Mouse (Mus musculus): ENCODE measurements around the gene Kdm5c.
"Not testable (repeated sequence)": the region's sequence is repeated elsewhere in the genome, so short reads cannot be mapped to it uniquely, and the experiment has no call there.

Gene Kdm5c

DNA sequence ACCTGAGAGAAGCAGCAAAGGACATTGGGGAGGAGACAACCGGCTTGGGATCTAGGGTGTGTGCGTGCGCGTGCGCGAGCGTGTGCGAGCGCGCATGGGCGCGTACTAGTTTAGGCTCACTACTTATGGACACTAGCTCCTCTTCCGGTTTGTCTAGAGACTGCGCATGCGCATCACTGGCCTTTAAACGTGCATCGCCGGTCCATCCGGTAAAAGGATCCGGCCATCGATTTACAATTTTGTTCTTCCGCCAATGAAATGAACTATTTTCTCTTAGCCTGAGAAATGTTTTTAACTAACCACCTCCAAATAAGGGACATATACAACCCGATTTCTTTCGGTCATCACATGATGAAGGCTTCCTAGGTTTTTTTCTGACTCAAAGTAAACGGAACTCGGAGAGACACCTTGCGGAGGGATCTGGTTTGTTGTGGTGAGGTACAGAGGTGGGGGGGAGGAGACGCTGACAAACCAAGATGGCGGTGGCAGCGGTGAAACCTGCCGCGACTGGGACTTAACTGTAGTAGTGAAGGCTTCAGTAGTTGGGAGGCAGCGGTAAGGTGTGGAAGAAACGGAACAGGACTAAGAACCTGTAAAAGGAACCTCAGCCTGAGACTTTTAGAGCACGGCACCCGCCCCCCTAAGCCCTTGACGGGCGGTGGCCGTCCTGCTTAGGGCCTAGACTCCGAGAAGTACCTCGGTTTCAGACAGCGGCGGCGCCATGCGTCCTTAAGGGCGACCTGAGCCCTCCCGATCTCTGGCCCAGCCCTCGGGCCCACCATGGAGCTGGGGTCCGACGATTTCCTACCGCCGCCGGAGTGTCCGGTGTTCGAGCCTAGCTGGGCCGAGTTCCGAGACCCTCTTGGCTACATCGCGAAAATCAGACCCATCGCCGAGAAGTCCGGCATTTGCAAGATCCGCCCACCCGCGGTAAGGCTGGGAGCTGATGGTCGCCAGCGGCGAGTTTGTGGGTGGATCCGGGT lies at the start of gene Kdm5c:
Kdm5c (plus strand) TSS at position 240 of the 983 bp plus-strand sequence.
- peak; percentile 92 to 99 for DNase-seq (ENCODE audit: low spot score in 2 of 2)

DNA sequence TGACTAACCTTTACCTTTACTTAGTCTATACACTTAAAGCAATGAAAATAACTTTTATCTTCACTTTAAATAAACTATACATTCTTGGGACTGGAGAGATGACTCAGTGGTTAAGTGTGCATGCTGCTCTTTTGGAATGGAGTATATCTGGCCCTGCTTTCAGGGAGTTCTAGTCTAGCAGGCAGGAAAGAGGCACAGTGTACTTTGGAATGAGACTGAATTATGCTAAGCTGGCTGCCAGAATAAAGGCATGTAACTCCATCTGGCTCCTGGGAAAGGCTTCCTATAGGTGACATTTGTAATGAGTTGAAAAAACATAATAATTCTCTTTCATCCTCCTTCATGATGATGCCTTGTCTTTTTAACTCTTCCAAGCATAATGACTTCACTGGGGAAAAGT lies 45.7 kb upstream of the Kdm5c start:
- no peak for DNase-seq (ENCODE audit: low spot score in 2 of 2)

DNA sequence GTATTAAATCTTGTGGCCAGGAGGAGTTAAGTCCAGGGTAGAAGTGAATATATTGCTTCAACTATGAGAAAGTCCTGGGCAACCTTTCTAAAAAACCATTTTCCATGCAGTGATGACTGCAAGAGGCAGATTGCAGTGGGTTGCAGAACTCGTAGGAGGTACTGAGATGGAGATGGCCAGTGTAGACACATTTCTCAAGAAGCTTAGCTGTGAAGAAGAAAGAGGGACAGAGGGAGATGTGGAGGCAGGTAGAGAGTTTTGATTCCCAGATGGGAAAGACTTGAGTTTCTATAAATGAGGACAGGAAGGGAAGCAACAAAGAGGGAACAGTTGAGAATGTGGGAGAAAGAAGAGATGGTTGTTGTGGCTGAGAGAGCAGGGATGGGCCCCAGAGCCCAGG lies 41.6 kb upstream of the Kdm5c start:
- DNase-seq (ENCODE audit: low spot score in 2 of 2), result no peak

DNA sequence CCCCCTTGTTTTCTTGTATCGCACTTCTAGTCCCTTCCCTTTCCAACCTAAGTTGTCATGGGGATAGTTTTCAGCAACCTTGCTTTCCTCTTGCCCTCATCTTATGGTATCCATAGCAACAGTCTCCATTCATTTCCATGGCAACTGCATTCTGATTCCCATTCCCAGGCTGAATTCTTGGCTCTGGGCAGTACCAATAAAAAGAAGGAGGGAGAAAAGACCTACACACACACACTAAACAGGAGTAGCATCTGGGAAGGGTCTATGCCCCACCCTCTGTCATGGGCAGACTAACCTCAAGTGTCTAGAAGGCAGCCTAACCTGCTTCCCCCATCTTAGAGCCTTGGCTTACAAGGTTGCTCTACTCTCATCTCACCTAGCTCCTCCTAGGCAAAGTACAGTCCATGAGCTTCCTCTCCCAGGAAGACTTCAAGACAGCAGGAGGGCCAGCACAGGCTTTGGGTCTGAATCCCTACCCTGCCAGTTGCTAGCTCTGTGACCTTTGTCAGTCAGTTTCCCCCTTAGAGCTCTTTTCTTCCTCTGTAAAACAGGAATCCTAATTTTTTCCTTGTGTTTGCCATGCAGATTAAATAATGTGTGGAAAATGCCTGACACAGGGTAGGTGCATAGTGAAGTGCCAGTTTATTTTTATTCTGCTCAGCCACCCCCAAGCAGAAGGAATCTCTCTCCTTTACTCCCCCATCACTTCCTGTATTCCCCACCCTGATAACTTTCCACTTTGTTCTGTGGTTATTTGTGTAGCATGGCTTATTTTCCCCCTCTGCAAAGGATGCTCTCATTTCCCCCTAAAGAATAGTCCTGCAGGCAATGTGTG lies 34.8 kb upstream of the Kdm5c start:
- peak in 1 of 2 experiments; percentile 24 for DNase-seq (ENCODE audit: low spot score in 2 of 2)

DNA sequence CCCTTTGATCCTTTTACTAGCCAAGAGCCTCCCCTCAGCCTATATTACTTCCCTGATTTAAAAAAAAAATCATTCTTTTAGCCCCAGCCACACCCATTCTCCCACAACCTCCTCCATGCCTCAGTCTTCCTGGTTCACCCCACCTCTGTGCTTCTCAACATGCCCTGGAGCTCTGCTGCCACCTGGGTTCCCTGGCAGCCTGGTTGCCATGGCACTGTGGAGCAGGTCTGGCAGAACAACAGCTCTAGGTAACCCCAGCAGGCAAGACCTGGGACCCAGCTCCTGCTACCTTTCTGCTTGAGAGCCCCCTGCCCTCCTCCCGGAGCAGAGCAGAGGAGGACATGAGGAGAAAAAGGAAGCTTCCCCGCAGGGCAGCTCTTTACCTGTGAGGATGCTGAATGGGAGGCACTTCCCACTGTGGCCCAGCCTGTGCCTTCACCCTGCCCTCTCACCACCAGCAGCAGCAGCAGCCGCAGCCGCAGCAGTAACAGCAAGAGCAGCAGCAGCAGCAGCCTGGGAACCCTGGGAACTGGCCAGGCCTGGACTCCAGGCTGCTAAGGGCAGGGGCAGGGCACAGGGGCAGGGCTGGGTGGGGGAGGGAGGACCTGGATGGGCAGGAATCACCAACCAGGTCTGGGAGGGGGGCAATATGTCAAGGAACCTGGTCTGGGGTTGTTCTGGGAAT lies 30.9 kb upstream of the Kdm5c start:
- DNase-seq (ENCODE audit: low spot score in 2 of 2), result no peak

DNA sequence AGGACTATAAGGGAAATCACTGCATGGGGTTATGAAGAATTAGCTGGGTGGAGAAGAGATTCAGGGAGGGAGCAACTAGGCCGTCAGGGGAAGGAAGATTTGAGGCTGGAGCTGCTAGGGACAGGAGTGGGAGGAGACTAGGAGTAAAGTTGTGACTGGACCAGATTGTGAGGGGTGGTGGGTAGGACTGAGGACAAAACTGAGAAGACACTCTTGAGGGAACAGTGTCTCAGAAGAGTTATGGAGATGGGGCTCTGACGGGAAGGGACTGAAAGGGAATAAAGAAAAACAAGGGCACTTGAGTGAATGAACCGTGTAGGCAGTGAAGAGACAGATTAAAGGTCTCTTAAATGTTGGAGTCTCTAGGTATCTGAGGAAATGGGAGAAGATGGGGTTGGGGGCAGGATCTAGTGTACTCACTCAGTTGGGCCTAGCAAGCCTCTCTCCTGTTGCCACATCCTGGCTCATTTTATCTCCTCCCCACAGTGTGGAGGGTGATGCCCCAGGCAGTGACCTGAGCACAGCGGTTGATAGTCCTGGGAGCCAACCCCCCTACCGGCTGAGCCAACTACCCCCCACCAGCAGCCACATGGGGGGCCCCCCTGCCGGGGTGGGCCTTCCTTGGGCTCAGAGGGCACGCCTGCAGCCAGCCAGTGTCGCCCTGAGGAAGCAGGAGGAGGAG lies 30.3 kb upstream of the Kdm5c start:
- DNase-seq (ENCODE audit: low spot score in 2 of 2), result no peak

DNA sequence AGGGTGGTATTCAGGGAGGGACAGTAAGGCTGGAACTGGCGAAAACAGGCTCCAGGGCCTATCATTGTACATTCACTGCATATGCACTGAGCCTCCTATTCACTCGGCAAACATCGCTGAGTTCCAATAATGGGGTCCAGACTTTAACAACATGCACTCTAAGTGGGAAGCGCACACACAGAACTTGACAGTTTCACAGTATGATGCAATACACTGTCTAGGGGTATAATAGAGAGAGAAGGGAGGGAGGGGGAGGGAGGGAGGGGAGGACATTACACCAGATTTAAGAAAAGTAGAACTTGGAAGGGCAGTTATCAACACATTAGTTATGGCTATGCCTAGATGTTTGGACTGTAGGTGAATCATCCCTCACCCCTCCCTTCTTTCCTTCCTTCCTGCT lies 29.6 kb upstream of the Kdm5c start:
- no peak for DNase-seq (ENCODE audit: low spot score in 2 of 2)

DNA sequence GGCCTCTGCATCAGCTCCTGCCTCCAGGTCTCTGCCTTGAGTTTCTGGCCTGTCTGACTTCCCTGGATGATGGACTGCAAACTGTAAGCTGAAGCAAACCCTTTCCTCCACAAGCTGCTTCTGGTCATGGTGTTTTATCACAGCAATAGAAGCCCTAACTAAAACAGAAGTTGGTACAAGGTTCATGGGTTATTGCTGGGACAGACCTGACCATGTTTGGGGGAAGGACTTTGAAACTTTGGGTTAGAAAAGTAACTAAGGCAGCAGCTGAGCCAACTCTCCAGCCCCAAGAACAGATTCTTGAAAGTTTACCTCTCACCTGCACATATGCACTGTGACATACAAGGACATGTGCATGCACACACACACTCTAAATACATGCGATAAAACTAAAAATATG lies 27.3 kb upstream of the Kdm5c start:
- no peak for DNase-seq (ENCODE audit: low spot score in 2 of 2)

DNA sequence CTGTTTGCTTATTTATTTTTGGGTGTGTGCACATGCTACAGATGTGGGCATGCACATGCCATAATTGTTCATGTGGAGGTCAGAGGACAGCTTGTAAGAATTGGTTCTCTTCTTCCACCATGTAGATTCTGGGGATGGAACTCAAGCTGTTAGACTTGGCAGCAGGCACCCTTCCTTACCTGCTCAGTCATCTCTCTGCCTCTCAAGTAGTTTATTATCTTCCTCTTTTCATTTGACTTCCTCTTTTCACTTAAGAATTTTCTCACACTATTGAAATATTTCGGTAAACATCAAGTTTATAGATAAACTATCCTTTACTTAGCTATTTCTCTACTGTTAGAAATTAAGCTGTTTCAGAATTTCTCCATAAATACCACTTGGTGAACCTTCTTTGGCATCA lies 18.1 kb upstream of the Kdm5c start:
- DNase-seq (ENCODE audit: low spot score in 2 of 2), result no peak

DNA sequence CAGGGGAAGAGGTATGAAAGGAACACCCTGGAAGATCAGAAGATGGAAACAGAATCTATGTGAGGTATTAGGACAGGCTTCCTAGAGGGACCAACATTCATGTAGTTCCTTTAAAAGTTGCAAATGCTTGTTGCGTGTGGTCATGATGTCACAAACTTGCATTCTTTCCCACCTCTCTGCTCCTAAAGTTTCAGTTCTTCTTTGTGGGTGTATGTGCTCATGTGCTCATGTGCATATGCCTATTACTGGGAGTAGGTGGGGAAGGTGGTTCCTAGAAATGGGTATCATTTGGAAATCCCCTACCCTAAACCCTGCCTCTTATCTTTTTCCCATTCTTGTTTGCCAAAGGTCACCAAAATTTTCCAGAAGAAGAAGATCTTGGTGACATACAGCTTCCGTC lies 14.3 kb upstream of the Kdm5c start:
- no peak for DNase-seq (ENCODE audit: low spot score in 2 of 2)

DNA sequence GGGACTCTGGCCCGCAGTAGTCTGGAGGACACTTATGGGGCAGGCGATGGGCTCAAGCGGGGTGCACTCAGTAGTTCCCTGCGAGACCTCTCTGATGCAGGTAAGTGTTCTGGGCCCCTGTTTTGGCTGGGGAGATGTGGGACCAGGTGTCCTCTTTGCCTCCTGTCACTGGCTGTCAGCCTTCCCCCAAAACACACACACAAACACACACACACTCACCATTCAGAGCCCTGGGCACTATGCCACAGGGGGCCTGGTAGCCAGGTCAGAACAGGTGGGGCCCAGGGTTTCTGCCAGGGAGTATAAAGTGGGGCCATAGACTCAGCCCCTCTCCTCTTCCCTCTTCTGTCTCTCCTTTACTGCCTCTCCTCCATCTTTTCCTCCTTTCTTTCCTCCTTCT lies 11.1 kb upstream of the Kdm5c start:
- no peak for DNase-seq (ENCODE audit: low spot score in 2 of 2)

DNA sequence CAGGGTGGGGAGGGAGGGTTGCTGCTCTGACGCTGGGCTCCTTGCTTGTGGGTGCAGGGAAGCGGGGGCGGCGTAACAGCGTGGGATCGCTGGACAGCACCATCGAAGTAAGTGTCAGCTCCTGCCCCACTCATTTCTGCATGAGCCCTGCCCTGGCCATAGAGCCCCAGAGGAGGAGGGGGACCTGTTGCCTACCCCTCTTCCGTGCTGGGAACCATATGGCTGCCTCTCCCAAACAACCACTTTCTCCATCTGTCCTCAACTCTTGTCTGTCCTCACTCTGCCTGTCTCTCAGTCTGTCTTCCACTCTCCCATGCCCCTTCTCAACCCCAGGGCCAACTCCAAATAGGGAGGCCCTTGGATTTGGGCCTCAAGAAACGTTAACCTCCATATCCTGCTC lies 10.6 kb upstream of the Kdm5c start:
- no peak for DNase-seq (ENCODE audit: low spot score in 2 of 2)

DNA sequence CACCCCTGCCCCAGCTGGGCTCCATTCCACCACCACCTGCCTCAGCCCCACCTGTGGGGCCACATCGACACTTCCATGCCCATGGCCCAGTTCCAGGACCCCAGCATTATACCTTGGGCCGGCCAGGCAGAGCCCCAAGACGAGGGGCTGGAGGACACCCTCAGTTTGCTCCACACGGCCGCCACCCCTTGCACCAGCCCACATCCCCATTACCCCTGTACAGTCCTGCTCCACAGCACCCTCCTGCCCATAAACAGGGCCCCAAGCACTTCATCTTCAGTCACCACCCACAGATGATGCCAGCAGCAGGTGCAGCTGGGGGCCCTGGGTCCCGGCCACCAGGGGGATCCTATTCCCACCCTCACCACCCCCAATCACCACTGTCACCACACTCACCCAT lies 9.5 kb upstream of the Kdm5c start:
- no peak for DNase-seq (ENCODE audit: low spot score in 2 of 2)

DNA sequence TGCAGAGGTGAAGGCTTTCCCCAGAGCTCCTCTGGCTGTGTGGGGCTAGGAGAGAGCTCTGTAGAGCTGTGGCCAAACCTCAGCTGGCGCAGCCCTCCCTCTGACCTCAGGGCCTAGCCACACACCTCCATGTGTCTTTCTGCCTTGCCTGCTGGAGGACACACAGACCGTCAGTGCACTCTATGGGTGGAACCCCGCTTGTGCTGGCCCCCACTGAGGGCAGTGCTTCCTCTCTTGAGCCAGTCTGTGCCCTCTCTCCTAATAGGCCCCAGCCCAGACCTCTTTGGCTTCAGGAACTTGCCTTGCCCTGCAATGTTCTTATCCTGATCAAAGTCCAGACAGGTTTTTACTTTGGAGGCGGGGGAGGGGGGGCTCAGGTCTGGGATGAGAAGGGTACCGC lies 8.5 kb upstream of the Kdm5c start:
- DNase-seq (ENCODE audit: low spot score in 2 of 2), result no peak

DNA sequence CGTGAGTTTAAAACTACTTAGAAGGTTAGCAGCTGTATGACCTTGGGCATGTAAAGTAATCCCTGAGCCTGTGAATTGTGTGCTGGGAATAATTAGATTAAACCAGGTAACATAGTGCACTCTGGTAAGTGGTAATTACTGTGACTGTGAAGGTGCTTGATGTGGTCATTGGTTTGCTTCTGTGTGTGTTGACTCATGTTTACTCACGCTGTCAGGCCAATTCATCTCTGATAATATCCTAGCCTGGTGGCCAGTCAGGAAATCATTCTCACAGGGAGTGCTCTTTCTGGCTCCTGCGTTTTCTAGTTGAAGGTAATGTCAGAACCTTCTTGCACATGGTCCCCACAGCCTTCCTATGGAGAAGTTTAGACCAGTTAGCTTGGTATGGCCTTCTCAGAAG lies 1.3 kb downstream of the Kdm5c start:
- no peak for DNase-seq (ENCODE audit: low spot score in 2 of 2)

DNA sequence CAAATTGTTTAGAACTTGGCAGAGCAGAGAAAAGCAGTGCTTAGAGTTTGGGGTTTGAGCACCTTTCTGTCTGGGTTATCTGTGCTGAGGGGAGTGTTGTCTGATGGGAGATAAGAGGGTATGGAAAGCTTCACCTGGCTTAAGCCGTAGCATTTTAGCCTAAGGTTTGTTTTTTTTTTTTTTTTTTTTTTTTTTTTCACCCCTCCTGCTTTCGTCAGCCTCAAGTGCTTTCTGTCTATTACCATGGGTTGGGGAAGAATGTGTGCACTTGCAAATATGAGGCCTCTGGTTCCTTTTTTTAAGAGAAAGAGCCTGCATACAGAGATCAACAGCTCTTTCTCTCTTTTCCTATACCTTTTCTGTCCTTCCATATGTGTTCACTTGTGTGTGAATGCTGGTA lies 2.9 kb downstream of the Kdm5c start:
- no peak for DNase-seq (ENCODE audit: low spot score in 2 of 2)

DNA sequence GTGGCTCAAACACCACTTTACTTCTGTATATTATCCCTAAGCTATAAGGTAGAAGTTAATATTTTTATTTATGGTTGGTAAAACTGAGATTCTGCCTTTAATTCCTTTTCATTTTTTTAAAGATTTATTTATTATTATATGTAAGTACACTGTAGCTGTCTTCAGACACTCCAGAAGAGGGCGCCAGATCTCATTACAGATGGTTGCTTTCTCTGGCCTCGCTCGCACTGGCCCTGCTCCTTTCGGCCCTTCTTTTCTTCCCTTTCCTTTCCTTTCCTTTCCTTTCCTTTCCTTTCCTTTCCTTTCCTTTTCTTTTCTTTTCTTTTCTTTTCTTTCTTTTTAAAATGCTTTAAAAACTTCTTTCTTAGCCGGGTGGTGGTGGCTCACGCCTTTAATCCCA lies 10.3 kb downstream of the Kdm5c start:
- DNase-seq (ENCODE audit: low spot score in 2 of 2), result not testable (repeated sequence)

DNA sequence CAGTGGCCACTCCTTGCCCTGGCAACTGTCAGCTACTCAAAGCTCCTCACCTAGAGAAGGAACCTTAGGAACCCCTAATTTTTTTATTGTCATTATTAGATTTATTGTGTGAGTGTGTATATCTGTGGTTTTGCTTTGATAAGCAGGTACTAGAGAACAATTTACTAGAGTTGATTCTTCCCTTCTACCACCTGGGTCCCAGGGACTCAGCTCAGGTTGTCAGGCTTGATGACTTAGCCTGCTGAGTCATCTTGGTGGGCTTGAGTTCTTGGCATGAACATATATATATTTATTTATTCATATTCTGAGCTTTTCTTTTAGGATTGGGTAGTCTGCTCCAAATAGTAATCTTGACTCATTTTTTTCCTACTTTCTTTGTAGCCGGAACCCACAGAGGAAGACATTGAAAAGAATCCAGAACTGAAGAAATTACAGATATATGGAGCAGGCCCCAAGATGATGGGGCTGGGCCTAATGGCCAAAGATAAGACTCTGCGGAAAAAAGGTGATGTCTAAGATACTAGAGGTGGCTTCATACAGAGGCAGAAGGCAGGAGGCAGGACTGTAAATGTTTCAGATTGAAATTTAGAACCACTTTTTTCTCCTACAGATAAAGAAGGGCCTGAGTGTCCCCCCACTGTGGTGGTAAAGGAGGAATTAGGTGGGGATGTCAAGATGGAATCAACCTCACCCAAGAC lies 11.8 kb downstream of the Kdm5c start:
- no peak for DNase-seq (ENCODE audit: low spot score in 2 of 2)

DNA sequence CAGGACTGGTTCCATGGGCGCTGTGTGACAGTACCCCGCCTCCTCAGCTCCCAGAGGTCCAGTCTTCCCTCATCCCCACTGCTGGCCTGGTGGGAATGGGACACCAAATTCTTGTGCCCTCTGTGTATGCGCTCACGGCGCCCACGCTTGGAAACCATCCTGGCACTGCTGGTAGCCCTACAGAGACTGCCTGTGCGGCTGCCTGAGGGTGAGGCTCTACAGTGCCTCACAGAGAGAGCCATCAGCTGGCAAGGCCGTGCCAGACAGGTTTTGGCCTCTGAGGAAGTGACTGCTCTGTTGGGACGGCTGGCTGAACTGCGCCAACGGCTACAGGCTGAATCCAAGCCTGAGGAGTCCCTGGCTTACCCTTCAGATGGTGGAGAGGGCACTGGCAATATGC lies 38.4 kb downstream of the Kdm5c start:
- no peak for DNase-seq (ENCODE audit: low spot score in 2 of 2)

DNA sequence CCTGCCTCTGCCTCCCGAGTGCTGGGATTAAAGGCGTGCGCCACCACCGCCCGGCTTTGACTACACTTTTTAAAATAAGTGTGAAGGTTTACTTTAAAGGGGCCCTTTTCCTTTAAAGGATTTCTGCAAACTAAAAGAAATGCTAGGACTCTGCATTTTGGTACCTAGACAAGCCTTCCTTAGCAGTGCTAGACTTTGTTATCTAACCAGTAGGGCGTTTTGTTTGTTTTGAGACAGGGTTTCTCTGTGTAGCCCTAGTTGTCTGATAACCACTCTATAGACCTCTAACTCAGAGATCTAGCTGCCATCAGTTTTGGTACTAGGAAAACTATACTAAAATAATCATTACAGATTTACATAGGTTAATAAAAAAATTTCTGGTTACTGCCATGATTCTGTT lies 46.6 kb downstream of the Kdm5c start:
- no peak for DNase-seq (ENCODE audit: low spot score in 2 of 2)

DNA sequence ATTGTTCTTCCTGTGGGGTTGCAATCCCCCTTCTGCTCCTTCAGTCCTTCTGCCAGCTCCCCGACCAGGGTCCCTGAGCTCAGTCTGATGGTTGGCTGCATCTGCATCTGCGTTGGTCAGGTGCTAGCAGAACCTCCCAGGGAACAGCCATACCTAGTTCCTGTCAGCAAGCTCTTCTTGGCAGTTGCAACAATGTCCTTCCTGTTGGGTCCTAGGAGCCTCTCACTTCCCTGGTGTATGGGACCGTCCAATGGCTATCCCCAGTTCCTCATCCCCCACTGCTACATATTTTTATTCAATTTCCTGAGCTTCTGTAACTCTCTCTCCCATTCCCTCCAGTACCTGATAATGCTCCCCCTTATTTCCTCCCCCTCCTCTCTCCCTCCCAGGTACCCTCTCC lies 51.9 kb downstream of the Kdm5c start:
- no peak for DNase-seq (ENCODE audit: low spot score in 2 of 2)
